Mouse (Mus musculus) thymus, adult 2 months (tissue): Measurements from ENCODE around the gene Isg15. TPM values are rescaled to one million over a fixed set of nuclear protein-coding genes. Genes with fewer than 3 reads are reported as not detected.

Source experiments
- DNase-seq: peaks from one replicate; pipeline ENCODE4 v3.0.0; 2021
- H3K27ac ChIP-seq: fragments of 200-500 bp; 2 replicates; pipeline ENCODE4 v1.5.1; 2012; ENCODE audit warnings: low read length, control low read depth; ENCODE audit not compliant: control insufficient read depth, insufficient read depth
- H3K27me3 ChIP-seq: fragments of 200-500 bp; 2 replicates; pipeline ENCODE4 v1.6.1; 2012; ENCODE audit warnings: mild to moderate bottlenecking, low read length, moderate library complexity, mixed read lengths; ENCODE audit not compliant: control insufficient read depth, insufficient read depth
- H3K36me3 ChIP-seq: fragments of 200-500 bp; 2 replicates; pipeline ENCODE4 v1.6.1; 2012; ENCODE audit warnings: mild to moderate bottlenecking, low read length, moderate library complexity; ENCODE audit not compliant: control insufficient read depth, insufficient read depth
- H3K4me1 ChIP-seq: fragments of 200-500 bp; replicated peaks from 2 replicates; pipeline ENCODE4 v1.6.1; 2012; ENCODE audit warnings: low read length; ENCODE audit not compliant: control insufficient read depth, insufficient read depth
- H3K4me3 ChIP-seq: fragments of 200-500 bp; 2 replicates; pipeline ENCODE4 v1.5.1; 2012; ENCODE audit warnings: mild to moderate bottlenecking, low read length, control low read depth, moderate library complexity; ENCODE audit not compliant: control insufficient read depth, insufficient read depth
- CTCF ChIP-seq: fragments of 200-500 bp; IDR thresholded peaks from 2 replicates; pipeline ENCODE4 v1.5.1; 2012; ENCODE audit warnings: mild to moderate bottlenecking, control low read depth, low read length, moderate library complexity, borderline replicate concordance; ENCODE audit not compliant: control insufficient read depth, poor library complexity, insufficient read depth; ENCODE audit errors: extremely low read depth
- POLR2A ChIP-seq: fragments of 200-500 bp; IDR thresholded peaks from 2 replicates; pipeline ENCODE4 v1.6.1; 2012; ENCODE audit warnings: mild to moderate bottlenecking, low read length, control low read depth, moderate library complexity; ENCODE audit not compliant: control insufficient read depth, poor library complexity, insufficient read depth; ENCODE audit errors: extremely low read depth
- WGBS: fragments of 180-500 bp; shearing (Covaris S2); methylation state at CpG from one replicate; pipeline ENCODE4 v1.1.7; 2018; 5-methylcytosine and 5-hydroxymethylcytosine counted together
- polyA plus RNA-seq: library from polyadenylated mRNA; depleted of rRNA; stranded (reverse); fragments of >200 nt; gene quantifications from 2 replicates; pipeline ENCODE4 v1.2.3, GENCODE M21; 2012

Isg15 gene
- polyA plus RNA-seq, 1 experiment = 51.1 TPM

DNA sequence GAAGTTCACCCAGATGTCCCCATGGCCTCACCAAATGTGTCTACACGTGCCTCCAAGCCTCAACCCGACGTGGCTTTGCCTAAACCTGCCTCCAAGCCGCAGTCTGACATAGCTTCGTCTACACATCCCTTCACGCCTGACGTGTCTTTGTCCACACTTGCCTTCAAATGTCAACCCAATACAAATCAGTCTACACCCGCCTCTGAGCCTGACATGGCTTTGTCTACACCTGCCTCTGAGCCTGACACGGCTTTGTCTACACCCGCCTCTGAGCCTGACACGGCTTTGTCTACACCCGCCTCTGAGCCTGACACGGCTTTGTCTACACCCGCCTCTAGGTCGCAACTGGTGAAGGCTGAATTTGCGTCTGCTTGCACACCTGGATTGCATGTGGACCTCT, 17.2 kb upstream of the Isg15 start:
- TF ChIP-seq POLR2A (no peak), CTCF (no peak)
- 87% methylated on average over 16 of the region's 16 CpGs for WGBS
- Histone ChIP-seq H3K4me3 (no peak overlapping the region), H3K36me3 (no peaks in the 10 kb centered on the region), H3K4me1 (no peaks in the 10 kb centered on the region), H3K27me3 (no peaks in the 10 kb centered on the region), H3K27ac (no peak overlapping the region)
- DNase-seq = no peak

GRCm38 (mm10) chr4:156217022-156217669, 16.5 kb upstream of the Isg15 start:
- WGBS = 93% methylated on average over 16 of the region's 16 CpGs
- no peaks in the 10 kb centered on the region for H3K36me3 ChIP-seq
- TF ChIP-seq CTCF (no peak), POLR2A (no peak)
- no peak overlapping the region for H3K4me3 ChIP-seq
- DNase-seq = no peak
- H3K4me1 ChIP-seq = no peaks in the 10 kb centered on the region
- no peaks in the 10 kb centered on the region for H3K27me3 ChIP-seq
- no peak overlapping the region for H3K27ac ChIP-seq

GRCm38 (mm10) chr4:156216196-156216595, 15.6 kb upstream of the Isg15 start:
- no peak overlapping the region for H3K4me3 ChIP-seq
- H3K4me1 ChIP-seq = no peaks in the 10 kb centered on the region
- H3K27me3 ChIP-seq = no peaks in the 10 kb centered on the region
- no peaks in the 10 kb centered on the region for H3K36me3 ChIP-seq
- WGBS = 88% methylated on average over 2 of the region's 2 CpGs
- H3K27ac ChIP-seq = no peak overlapping the region
- TF ChIP-seq CTCF (no peak), POLR2A (no peak)
- DNase-seq = no peak

DNA sequence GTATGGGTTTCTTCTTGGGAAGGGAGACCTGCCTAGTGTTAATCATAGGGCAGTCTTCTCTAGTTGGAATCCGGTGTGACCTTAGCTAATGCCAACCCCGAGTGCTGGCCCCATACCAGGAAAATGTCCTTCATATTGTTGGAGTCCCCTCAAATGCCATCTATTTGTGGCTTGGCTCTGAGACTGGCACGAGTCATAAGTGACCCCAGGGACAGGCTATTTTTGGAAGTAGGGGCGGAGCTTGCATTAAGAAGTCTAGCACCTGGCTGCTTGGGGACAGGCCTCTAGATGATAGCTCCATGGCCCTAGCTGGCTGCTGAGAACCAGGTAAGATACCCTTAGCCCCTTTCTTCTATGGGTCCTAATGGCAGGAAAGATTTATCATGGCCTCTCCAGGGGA, 15.0 kb upstream of the Isg15 start, which contains the start of gene Perm1:
Gene Perm1 (plus strand): TSS at position 220 of the 400 bp plus-strand sequence.
- no peak within 1 kb of the TSS for H3K4me3 ChIP-seq

DNA sequence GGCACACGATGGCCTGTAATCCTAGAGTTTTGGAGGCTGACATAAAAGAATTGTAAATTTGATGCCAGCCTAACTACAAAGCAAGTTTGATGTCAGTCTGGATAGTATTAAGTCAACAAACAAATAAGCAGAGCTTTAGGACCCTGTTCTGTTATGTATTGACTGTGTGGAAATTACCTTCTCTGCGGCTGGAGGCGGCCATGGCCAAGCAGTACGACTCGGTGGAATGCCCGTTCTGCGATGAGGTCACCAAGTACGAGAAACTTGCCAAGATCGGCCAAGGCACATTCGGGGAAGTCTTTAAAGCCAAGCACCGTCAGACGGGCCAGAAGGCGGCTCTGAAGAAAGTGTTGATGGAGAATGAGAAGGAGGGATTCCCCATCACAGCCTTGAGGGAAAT, 12.5 kb upstream of the Isg15 start:
- TF ChIP-seq CTCF = no peak
- no peak for TF ChIP-seq POLR2A
- DNase-seq = no peak
- 97% methylated on average over 13 of the region's 13 CpGs for WGBS

More for the DNA sequence above, 15.0 kb upstream of the Isg15 start, which contains the start of gene Perm1:
- 77% methylated on average over 4 of the region's 4 CpGs for WGBS
- H3K27me3 ChIP-seq = no peaks in the 10 kb centered on the region
- no peak for DNase-seq
- no peak within 1 kb of the TSS for H3K27ac ChIP-seq
- no peak for TF ChIP-seq POLR2A
- no peak for TF ChIP-seq CTCF
- no peaks in the 10 kb centered on the region for H3K36me3 ChIP-seq
- H3K4me1 ChIP-seq = no peaks in the 10 kb centered on the region

DNA sequence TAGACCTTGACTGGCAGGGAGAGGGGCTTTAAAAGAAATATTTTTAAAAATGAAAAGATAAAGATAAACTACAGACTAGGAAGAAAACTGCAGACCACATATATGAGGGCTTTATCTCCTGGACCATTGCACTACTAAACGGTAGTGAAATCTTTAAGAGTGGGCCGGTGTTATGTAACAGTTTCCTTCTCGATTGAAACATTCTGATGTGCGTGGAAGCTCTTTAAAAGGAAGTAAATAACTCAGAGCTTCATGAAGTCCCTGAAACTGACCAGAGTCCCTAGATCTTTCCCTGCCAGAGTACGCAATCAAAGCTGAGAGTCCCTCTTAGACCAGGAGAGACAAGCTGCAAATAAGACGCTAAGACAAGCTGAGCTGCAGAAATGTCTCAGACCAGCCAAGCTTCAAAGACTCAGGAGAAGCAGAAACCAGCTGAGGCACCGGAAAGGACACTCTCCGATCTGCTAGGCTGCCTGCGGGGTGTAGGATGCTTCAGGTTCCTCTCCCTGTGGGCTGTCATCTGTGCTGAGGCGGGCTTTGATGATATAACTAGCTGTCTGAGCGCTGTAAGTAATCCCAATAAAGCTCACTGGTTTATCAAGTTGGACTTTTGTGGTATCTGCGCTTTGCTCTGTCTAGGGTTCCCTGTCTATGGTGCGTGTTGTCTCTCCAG, 9.5 kb upstream of the Isg15 start:
- Histone ChIP-seq H3K36me3 (no peaks in the 10 kb centered on the region), H3K27ac (no peak overlapping the region), H3K4me3 (no peak overlapping the region), H3K4me1 (no peaks in the 10 kb centered on the region), H3K27me3 (no peaks in the 10 kb centered on the region)
- no peak for TF ChIP-seq CTCF
- TF ChIP-seq POLR2A = no peak
- DNase-seq = no peak
- 77% methylated on average over 13 of the region's 13 CpGs for WGBS

More for the DNA sequence above, 12.5 kb upstream of the Isg15 start:
- Histone ChIP-seq H3K36me3 (no peaks in the 10 kb centered on the region), H3K27ac (no peak overlapping the region), H3K4me1 (no peaks in the 10 kb centered on the region), H3K27me3 (no peaks in the 10 kb centered on the region), H3K4me3 (no peak overlapping the region)

GRCm38 (mm10) chr4:156208872-156209271, 8.3 kb upstream of the Isg15 start:
- no peak for TF ChIP-seq POLR2A
- TF ChIP-seq CTCF = no peak
- Histone ChIP-seq H3K4me3 (no peak overlapping the region), H3K27ac (no peak overlapping the region), H3K27me3 (no peaks in the 10 kb centered on the region), H3K36me3 (no peaks in the 10 kb centered on the region), H3K4me1 (peaks cover 8% of the 10 kb centered on the region)
- WGBS = 96% methylated on average over 4 of the region's 4 CpGs
- DNase-seq = no peak
